Mouse (Mus musculus) thymus, postnatal 10 days (tissue): ENCODE results near the gene Ly6g6d.

ENCODE experiments used
- DNase-seq, 2 experiments: peaks; one replicate each; pipeline ENCODE4 v3.0.0; 2021; ENCODE audit warnings: low spot score in 2 of 2

Gene Ly6g6d

DNA sequence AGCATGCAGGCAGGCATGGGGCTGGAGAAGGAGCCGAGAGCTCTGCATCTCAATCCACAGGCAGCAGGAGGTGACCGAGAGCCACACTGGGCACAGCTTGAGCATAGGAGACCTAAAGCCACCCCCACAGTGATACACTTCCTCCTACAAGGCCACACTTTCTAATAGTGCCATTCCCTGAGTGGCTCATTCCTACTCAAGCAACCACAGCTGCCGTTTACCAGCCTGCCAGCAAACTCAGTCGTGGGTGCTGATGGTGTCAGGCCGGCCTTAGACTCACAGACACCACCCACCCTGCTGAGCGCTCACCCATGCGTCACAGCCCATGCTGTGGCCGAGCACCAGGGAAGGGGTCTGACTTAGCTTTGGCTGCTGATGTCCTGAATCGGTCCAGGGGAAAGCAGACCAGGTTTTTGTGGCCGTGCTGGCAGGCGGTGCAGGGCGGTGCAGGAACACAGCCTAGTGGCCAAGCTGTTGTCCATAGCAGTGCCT lies 19.3 kb upstream of the Ly6g6d start:
- no peak for DNase-seq

DNA sequence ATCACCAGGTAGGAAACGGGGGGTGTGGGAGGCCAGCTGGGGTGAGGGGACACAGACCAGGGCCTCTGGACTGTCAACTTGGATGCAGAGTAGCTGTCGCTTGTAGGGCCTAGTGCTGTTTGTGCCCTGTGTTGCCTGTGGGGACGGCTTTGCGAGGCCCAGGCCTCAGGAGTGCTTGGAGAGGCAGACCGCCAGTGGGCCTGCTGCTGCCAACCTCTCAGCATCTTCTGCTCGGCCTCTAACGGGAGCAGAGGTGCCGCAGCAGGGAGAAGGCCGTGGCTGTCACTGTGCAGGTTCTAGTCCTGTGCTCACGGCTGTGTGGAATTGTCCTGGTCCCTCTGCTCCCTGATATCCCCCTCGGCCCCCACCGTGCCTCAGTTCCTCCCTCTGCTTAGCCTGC lies 18.7 kb upstream of the Ly6g6d start:
- DNase-seq = no peak

DNA sequence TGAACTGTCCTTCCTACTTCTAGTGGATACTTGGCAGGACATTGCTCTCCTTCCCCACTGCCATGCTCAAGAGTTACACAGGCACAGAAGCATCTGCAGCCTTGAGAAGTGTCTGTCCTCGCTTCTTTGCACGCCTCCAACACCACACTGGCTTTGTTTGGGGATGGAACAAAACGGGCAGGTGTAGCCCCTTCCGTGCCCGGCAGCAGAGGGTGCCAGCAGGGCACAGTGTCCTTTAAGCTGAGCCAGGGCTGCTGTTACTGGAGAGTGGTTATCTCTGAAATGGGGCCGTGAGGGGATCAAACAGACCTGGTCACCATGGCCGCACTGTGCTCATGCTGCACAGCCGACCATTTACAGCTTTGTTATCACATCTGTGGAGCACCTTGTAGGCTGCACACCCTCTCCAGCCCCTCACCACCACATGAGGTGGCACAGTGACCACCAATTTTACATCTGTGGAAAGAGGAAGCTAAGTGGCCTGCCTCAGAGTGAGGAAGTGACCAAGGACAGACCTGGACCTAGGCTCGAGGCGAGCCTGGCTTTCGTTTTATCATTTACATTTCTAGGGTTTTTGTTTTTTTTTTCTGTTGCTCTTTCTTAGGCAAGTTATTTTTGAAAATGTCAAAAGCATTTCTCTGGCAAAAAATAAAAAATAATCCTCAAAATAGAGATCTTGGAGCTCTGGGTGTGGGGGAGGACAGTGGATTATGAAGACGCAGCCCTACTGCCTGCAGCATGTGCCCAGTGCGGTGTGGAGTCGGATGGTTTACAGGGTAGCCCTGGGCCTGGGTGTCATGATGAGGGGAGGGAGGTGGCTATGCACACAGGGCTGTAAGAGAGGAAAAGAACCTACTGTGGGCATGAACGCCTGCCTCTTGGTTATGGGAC lies 16.9 kb upstream of the Ly6g6d start:
- no peak for DNase-seq

DNA sequence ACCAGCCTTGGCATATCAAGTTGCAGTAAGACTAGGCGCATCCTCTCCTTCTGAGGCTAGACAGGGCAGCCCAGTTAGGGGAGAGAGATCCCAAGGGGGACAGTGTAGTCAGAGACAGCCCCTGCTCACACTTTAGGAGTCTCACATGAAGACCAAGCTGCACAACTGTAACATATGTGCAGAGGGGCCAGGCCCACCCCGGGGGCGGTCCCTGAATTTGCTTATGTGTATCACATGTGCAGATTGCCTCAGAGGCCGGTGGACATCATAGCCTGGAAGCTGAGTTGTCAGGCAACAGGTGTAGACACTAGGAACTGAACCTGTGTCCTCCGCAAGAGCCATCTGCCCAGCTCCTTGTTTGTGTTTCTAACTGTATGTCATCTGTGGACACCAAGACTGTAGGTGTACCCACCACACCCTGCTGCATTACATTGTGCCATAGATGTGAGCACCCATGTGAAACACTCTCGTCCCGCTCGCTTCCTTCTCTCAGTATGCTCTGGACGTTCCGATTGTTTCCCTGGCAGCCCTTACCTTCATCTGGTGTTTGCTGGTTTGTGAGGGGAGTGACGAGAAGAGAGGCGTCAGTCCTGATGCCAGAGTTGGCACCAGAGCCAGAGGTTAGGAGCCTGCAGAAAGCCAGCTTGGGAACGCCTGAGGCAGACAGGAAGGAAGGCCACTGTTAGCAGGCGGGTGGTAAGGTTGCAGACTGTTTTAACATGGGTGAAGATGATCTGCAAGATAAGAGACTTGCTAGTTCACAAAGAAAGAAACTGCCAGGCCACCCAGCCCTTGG lies 14.7 kb upstream of the Ly6g6d start:
- no peak for DNase-seq

- no peak for DNase-seq
Measured at GRCm38 (mm10) chr17:35090166-35090932, 12.5 kb upstream of the Ly6g6d start.

DNA sequence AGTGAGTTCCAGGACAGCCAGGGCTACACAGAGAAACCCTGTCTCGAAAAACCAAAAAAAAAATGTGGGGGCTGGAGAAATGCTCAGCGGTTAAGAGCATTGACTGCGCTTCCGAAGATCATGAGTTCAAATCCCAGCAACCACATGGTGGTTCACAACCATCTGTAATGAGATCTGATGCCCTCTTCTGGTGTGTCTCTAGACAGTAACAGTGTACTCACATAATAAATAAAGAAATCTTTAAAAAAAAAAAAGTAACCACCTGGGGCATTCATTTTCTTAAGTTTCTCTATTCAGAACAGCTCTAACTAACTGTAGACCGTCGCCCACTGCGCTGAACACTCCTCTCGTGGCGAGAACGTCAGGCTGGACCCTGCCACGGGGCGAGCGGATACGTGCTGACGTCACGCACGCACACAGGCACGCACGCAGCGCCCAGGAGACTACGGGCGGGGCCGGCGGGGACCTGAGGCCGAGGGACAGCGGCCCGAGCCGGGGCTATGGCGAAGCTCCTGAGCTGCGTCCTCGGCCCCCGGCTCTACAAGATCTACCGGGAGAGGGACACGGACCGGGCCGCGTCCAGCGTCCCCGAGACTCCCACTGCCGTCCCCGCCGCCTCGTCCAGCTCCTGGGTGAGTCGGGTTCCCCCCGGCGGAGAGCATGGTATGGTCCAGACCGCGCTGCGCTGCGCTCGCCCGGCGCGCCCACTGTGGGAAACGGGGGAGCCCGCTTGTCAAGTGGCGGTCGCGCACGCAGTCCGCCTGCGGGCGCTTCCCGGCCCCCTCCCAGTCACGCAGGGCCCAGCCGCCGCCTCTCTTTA lies 11.2 kb upstream of the Ly6g6d start, which contains the start of gene Abhd16a:
Abhd16a (plus strand) TSS at position 439 of the 820 bp plus-strand sequence.
- peak; percentile 88 to 94 for DNase-seq

- no peak for DNase-seq
Measured at GRCm38 (mm10) chr17:35088151-35088550, 10.3 kb upstream of the Ly6g6d start.

DNA sequence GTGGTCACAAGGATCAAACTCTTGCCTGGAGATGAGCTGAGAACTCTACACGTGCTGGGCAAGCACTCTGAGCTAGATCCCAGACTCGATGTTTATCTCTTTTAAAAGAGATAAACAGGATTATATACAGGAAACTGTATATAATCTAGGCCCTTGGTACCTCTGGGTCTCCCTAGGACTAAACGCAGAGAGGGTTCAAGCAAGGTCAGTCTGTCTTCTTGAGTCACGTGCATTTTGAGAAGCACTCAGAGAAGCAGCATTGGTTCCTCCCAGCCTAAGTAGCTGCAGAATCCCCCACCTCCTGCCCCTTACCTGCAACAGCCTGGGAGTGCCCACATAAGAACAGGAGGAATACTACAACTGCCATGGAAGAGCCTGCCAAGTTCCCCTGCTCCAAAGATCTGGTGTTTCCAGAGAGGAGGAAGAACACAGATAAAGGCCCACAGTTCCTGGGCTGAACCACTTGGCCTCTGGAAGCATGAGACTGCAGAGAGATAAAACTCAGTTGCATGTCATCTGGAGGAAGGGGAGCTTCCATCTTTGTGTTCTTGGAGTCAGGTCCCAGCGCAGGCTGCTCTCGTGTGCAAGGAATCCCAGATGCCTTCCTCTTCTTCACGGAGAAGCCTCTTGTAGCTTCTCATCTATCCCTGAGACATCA lies 7.5 kb upstream of the Ly6g6d start, which contains the start of gene Ly6g6f:
Ly6g6f (minus strand) TSS at position 403 of the 658 bp plus-strand sequence.
- DNase-seq = no peak

DNA sequence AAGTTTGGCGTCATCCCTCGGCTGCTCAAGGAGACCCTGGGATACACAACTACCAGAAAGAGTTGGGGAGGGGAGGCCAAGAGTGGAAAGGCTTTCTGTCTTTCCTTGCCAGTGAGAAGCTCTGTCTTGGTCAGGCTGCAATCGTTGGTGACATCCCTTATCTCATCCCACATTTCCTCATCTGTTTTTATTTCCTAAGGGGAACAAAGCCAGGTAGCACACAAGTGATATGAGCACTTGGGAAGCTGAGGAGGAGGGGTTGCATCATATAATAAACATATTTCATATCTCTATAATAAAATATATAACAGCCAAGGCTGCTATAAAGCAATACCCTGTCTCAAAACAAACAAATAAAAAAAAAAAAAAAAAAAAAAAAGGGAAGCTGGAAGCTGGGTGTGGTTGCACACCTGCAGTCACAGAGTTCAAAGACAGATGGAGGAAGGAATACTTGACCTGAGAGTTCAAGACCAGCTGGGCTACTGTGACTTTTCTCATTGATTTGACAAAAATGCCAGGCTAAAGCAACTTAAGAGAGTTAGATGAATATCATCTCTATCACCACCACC lies 6.1 kb upstream of the Ly6g6d start:
- DNase-seq = no peak

DNA sequence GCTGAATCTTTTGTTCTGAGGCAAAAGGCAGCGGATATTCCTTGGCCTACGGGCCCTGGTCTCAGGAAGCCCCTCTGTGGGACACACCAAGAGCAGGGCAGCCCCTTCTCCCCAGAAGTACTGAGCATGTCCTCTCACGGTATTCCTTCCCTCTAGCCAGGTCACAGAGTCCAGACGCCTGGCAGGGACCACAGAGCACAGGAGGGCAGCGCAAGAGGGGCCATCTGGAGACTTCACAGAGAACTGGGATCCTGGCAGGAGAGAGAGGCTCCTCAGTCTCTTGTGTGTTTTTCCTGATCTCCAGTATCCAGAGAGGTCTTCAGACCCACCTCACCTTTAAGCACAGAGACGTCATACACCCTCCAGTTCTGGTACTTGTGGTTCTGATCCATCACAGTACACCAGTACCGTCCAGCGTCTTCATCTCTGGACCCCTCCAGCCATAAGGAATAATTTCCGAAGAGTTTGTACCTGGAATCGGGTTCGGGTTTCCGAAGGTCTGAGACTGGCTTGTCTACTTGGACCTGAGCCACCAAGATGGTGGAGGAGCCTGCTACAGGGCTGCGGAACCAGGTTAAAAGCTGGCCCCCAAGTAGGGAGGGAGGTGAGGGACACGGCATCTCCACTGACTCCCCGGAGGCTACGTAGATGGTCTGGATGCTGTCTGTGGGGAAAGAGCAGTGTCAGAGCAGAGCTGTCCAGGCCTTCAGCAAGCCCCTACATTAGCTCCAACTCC lies 5.1 kb upstream of the Ly6g6d start:
- DNase-seq = no peak

GRCm38 (mm10) chr17:35080710-35081109 lies 2.8 kb upstream of the Ly6g6d start:
- no peak for DNase-seq

DNA sequence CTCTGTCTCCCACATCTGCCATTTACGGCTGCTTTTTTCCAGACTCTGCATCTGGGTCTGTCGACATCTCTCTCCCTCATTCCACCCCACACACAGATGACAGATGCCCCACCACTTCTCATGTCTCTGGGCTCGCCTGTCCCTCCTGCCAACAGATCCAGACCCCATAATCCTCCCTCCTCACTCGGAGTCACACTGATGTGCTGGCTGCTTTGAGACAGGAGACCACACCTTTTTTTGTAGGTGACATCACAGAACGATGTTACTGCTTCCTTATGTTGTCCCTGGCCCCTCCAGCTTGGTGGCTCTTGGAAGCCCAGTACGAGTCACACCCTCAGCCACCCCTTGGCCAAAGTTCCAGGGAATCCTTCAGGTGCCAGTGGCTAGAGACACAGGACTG lies 2.4 kb upstream of the Ly6g6d start:
- DNase-seq = no peak

- no peak for DNase-seq
Measured at GRCm38 (mm10) chr17:35079778-35080177, 1.9 kb upstream of the Ly6g6d start.

GRCm38 (mm10) chr17:35077285-35077684 lies 580 bp downstream of the Ly6g6d start:
- DNase-seq = no peak

GRCm38 (mm10) chr17:35076507-35077176 lies 1.2 kb downstream of the Ly6g6d start, which contains the start of gene Ly6g6e:
Ly6g6e (plus strand) TSS chr17:35076902.
- no peak for DNase-seq

DNA sequence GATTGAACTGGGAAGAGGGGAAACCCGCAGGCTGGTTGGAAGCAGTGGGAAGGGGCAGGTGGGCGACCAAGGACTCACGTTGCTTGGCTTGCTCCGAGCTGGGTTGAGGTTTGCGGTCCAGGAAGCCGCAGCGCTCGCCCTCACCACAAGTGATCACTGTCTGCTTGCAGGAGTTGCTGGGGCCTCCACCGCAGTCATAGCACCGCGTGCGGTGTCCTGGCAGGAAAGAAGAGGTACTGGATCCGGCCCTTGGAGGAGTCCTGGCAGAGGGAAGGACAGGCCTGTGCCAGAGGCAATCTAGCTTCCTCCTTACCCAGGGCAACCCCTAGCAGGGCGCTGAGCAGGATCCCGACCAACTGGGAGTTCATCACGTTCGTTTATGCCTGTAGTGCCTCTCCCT lies 3.8 kb downstream of the Ly6g6d start:
- peak; percentile 24 to 37 for DNase-seq

DNA sequence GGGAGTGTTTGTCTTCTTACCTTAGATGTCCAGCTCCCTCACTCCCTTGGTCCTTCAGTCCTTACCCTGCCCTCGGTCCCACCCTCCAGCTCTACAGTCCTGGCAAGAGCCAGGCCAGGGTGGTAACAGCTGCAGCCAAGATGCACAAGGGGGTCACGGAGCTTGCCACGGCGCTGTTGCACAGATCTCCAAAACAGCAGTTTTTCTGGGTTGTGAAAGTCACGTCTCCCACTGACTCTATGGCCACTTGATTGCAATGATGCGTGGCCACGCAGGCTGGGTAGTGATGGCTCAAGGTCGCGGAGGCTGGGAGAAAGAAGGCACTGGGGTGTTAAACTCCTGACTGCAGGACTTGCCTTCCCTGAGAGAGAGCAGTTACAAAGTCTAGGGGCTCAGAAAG lies 6.4 kb downstream of the Ly6g6d start:
- no peak for DNase-seq

DNA sequence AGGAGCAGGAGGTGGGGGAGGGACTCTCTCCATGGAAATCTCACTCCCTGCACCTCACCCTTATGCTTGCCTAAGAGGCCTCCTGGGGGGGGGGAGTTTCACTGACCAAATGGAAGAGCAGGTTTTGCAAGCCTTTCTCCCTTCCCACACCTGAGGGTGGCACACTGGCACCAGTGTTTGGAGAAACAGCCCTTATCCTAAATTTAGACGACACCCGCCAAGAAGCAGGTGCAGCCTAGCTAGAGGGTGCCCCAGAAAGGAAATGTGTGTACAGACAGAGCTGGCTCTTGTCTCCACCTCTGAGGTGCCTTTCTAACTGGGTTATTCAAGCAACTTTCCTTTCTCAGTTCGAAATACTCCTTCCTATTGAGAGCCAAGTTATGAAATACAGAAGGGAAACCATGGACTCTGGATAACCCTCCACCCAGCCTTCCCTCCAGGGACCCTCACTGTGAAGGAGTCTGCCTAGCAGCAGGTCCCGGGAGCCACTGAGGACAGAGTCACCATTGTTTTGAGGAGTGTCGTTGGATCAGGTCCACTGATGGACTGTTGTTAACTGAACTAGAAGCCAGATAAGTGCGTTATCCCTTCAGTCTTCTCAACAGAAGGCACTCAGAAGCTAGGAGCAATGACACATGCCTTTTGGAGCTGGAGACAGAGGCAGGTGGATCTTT lies 7.2 kb downstream of the Ly6g6d start:
- DNase-seq = peak; percentile 68 to 78
